Mouse (Mus musculus) embryonic facial prominence, embryonic 13.5 days (tissue): ENCODE results near the gene Slc9b1. TPM values are rescaled to one million over a fixed set of nuclear protein-coding genes. Genes with fewer than 3 reads are reported as not detected.

Experiments used
- ATAC-seq: fragments of 200-750 bp; cut with Nextera tagmentation; 2 replicates; pipeline ENCODE4 v1.8.0; 2017; ENCODE audit warnings: low read depth; ENCODE audit not compliant: insufficient number of reproducible peaks, insufficient read depth, low FRiP score, low TSS enrichment
- H3K27ac ChIP-seq: fragments of 300-500 bp; sonication (generic); 2 replicates; pipeline ENCODE4 v1.5.1; 2015; ENCODE audit warnings: moderate library complexity, mild to moderate bottlenecking, inconsistent platforms
- H3K27me3 ChIP-seq: fragments of 300-500 bp; sonication (generic); 2 replicates; pipeline ENCODE4 v1.6.1; 2015; ENCODE audit warnings: mild to moderate bottlenecking, inconsistent platforms
- H3K36me3 ChIP-seq: fragments of 300-500 bp; sonication (generic); 2 replicates; pipeline ENCODE4 v1.6.1; 2015; ENCODE audit warnings: mild to moderate bottlenecking, inconsistent platforms
- H3K4me1 ChIP-seq: fragments of 300-500 bp; sonication (generic); 2 replicates; pipeline ENCODE4 v1.6.1; 2015; ENCODE audit warnings: inconsistent platforms
- H3K4me2 ChIP-seq: fragments of 300-500 bp; sonication (generic); 2 replicates; pipeline ENCODE4 v1.6.1; 2015; ENCODE audit warnings: moderate library complexity, mild to moderate bottlenecking, inconsistent platforms
- H3K4me3 ChIP-seq: fragments of 300-500 bp; sonication (generic); 2 replicates; pipeline ENCODE4 v1.5.1; 2015; ENCODE audit warnings: mild to moderate bottlenecking, inconsistent platforms
- H3K9ac ChIP-seq: fragments of 300-500 bp; sonication (generic); 2 replicates; pipeline ENCODE4 v1.6.1; 2015; ENCODE audit warnings: mild to moderate bottlenecking, inconsistent platforms
- H3K9me3 ChIP-seq: fragments of 300-500 bp; sonication (generic); 2 replicates; pipeline ENCODE4 v1.6.1; 2016; ENCODE audit warnings: inconsistent platforms
- WGBS: fragments of 180-500 bp; shearing (Covaris S2); methylation state at CpG from one replicate; pipeline ENCODE4 v1.1.7; 2015; ENCODE audit warnings: mixed read lengths; 5-methylcytosine and 5-hydroxymethylcytosine counted together
- polyA plus RNA-seq: library from polyadenylated mRNA; unstranded; fragments of >200 nt; fragmentation: Nextera tagmentation; extraction: Ambion mirVana; gene quantifications from 2 replicates; pipeline ENCODE4 v1.2.1, GENCODE M21; 2015

The Slc9b1 gene
- polyA plus RNA-seq, 1 experiment from 2014 or later = 0.55 TPM

DNA sequence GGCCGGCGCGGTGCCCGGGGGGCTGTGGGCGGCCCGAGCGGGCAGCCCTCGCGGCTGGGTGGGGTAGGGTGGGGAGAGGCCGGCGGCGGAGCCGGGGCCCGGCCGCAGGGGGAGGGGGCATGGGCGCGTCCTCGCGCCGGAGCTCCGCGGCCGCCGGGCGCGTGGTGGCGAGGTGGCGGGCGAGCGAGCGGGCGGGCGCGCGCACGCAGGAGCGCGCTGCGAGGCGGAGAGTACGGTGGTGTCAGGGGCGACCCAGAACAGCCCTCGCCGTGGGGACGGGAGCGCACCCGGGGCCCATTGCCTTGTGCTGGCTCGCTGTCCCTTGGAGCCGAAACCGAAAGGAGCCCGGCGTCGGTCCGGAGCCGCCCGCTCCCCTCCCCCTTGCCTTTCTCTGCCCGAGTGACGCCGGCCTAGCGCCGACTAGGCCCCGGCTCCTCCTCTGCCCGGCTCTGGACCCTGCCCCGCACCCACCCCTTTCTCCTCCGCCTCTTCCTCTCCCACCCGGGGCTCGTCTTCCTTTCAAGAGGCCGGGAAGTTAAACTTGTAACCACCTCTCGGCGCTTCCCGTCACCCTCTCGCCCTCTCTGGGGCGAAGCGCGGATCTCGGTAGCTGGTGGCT lies 91.2 kb downstream of the Slc9b1 start:
- peaks cover 11% of the 10 kb centered on the region for H3K36me3 ChIP-seq
- peak; percentile 72 for ATAC-seq
- H3K9me3 ChIP-seq = no peaks in the 10 kb centered on the region
- H3K27ac ChIP-seq = peak overlapping the region; percentile 100
- peaks cover 18% of the 10 kb centered on the region for H3K4me1 ChIP-seq
- H3K4me2 ChIP-seq = peak overlapping the region; percentile 87
- under 1% methylated on average over 48 of the region's 76 CpGs for WGBS
- peak overlapping the region; percentile 94 for H3K4me3 ChIP-seq
- peak overlapping the region; percentile 98 for H3K9ac ChIP-seq
- no peaks in the 10 kb centered on the region for H3K27me3 ChIP-seq

DNA sequence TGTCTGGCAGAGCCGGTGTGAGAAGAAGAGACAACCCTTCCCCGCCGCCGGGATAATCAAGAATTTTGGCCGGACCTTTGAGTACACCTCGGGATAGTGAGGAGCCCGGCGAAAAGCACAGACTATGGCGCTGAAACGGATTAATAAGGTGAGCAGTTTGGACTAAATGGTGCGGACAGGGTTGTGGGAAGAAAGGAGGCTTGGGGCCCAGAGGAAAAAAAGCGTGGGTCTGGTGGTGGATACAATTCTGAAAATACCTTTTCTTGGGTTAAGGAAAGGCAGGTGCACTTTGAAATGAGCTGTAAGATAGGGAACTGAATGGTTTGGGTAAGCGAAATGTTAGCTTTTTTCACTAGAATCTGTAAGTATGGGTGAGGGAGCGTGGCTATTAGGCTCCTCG lies 91.8 kb downstream of the Slc9b1 start:
- no peaks in the 10 kb centered on the region for H3K27me3 ChIP-seq
- H3K4me2 ChIP-seq = peak overlapping the region; percentile 87
- H3K27ac ChIP-seq = peak overlapping the region; percentile 100
- H3K9me3 ChIP-seq = no peaks in the 10 kb centered on the region
- H3K4me1 ChIP-seq = peaks cover 18% of the 10 kb centered on the region
- 2% methylated on average over 15 of the region's 15 CpGs for WGBS
- peak overlapping the region; percentile 94 for H3K4me3 ChIP-seq
- ATAC-seq = no peak
- H3K9ac ChIP-seq = peak overlapping the region; percentile 98
- H3K36me3 ChIP-seq = peaks cover 11% of the 10 kb centered on the region

DNA sequence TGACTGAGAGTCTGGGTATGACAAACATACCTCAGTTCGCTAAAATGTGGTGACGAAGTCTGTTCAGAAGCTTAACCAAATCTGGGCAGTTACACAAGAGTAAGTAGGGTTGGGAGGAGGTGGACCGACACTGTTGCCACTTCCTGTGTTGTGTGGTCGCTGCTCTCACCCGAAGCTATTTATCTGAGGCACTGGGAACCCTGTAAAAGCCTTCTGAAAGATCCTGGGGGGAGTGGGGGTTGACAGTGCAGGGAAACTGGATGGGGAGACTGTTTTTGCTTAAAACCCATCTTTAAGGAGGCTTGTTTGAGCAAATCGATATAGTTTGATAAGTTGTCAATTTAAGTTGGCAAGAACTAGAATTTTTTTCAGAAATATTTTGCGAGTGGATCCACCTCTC lies 92.4 kb downstream of the Slc9b1 start:
- 13% methylated on average over 7 of the region's 7 CpGs for WGBS
- no peaks in the 10 kb centered on the region for H3K9me3 ChIP-seq
- H3K27ac ChIP-seq = peak overlapping the region; percentile 100
- no peaks in the 10 kb centered on the region for H3K27me3 ChIP-seq
- peaks cover 11% of the 10 kb centered on the region for H3K36me3 ChIP-seq
- H3K9ac ChIP-seq = peak overlapping the region; percentile 98
- no peak for ATAC-seq
- peak overlapping the region; percentile 94 for H3K4me3 ChIP-seq
- peak overlapping the region; percentile 87 for H3K4me2 ChIP-seq
- H3K4me1 ChIP-seq = peaks cover 18% of the 10 kb centered on the region

DNA sequence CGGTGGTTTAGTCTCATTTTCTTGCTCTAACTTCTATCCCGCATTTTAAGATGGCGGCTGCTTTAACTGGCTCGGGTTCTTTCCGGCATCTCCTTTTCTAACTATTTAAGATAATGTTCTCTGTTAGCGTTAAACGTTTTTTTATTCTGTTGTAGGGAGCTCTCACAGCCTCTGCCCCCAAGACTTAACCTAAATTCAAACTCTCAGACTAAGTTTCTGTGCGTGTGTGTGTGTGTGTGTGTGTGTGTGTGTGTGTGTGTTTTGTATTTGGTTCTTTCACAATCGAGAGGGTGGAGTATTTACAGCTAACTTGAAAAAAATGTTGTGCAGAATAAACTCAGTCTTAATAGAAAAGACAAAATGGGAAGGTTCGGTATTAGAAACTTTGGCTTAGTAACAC lies 92.8 kb downstream of the Slc9b1 start:
- peaks cover 11% of the 10 kb centered on the region for H3K36me3 ChIP-seq

DNA sequence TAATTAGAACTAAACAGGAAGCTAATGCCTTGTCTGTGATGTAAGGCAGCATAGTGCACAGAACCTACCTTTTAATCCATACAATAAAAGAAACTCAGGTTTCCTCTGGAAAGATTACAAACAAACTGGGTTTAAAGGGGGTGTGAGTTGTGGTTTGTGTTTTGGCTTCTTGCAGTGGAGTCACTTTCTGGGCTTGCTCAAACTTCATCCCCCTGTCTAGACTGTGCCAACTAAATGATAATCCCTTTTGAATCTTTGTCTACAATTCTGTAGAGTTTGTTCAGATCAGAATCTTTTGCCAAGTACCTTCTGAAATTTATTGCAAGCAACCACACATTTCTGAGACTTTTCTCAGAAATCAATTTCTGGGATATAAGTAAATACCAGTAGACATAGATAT lies 97.1 kb downstream of the Slc9b1 start:
- no peak for ATAC-seq
- Histone ChIP-seq H3K27me3 (no peaks in the 10 kb centered on the region), H3K4me3 (no peak overlapping the region), H3K9me3 (no peaks in the 10 kb centered on the region), H3K27ac (no peak overlapping the region), H3K4me1 (peaks cover 14% of the 10 kb centered on the region; the same call in 1 of the 2 replicates), H3K9ac (no peak overlapping the region), H3K36me3 (peaks cover 9% of the 10 kb centered on the region; the same call in 1 of the 2 replicates), H3K4me2 (no peak overlapping the region)

More for the DNA sequence above, 92.8 kb downstream of the Slc9b1 start:
- peak overlapping the region; percentile 100; the same call in 1 of the 2 replicates for H3K27ac ChIP-seq
- peak overlapping the region; percentile 94 for H3K4me3 ChIP-seq
- peaks cover 18% of the 10 kb centered on the region for H3K4me1 ChIP-seq
- 34% methylated on average over 10 of the region's 10 CpGs for WGBS
- H3K9ac ChIP-seq = peak overlapping the region; percentile 98
- ATAC-seq = no peak
- H3K27me3 ChIP-seq = no peaks in the 10 kb centered on the region
- no peaks in the 10 kb centered on the region for H3K9me3 ChIP-seq
- peak overlapping the region; percentile 87 for H3K4me2 ChIP-seq

Other genes starting within 250 kb of the Slc9b1 start
- 33.4 and 34.1 TPM in 2 replicates for gene Cenpe, start 135.5 kb upstream of the Slc9b1 start, polyA plus RNA-seq
- 25.0 and 27.2 TPM in 2 replicates for gene Bdh2, start 66.8 kb upstream of the Slc9b1 start, polyA plus RNA-seq
- gene Slc9b2, start 40.3 kb upstream of the Slc9b1 start, polyA plus RNA-seq = 3.4 and 4.6 TPM in 2 replicates
- 65.7 and 66.4 TPM in 2 replicates for gene Cisd2, start 75.9 kb downstream of the Slc9b1 start, polyA plus RNA-seq
- 489 and 515 TPM in 2 replicates for gene Ube2d3, start 90.1 kb downstream of the Slc9b1 start, polyA plus RNA-seq
- gene Manba, start 137.6 kb downstream of the Slc9b1 start, polyA plus RNA-seq = 5.8 and 6.1 TPM in 2 replicates